Mouse (Mus musculus): Measurements from ENCODE around the gene Thyn1.

DNA sequence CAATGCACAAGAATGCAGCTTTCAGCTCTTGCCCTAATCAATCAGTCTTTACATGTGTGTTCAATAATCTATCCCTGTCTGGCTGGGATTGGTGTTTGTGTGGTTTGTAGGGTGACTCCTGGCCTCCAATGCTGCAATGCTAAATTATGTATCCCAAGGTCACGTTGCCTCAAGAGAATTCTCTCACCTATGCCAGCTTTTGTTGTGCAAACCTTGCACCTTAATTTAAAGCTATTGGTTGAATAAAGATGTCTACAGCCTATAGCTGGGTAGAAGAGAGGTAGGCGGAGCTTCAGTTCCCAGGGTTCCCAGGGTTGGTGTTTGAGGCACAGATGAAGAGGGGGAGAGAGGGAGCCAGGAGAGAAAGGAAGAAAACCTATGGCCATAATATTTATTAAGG lies 2.0 kb upstream of the Thyn1 start:
- no peak for TF ChIP-seq GATA1 (IDR thresholded peaks at IDR 0.05; ENCODE audit: low read length)
- no peak for TF ChIP-seq TAL1 (IDR thresholded peaks at IDR 0.05; ENCODE audit: low read length)
